Mouse (Mus musculus): ENCODE measurements at regions not wholly inside any gene's neighbourhood (a gene's known extent, or its start where the extent isn't known, plus 50 kb on each side); places are given as distances from the start of the nearest gene placed in this dataset.
"Not testable (repeated sequence)": the region's sequence is repeated elsewhere in the genome, so short reads cannot be mapped to it uniquely, and the experiment has no call there.

- DNase-seq (ENCODE audit: extremely low spot score, low spot score), result no peak
Measured at GRCm38 (mm10) chr2:51682177-51682576, 54.9 kb downstream of the Tas2r134 start.

- no peak for DNase-seq (ENCODE audit: extremely low spot score, low spot score)
Measured at GRCm38 (mm10) chr2:51682745-51683144, 55.4 kb downstream of the Tas2r134 start.

DNA sequence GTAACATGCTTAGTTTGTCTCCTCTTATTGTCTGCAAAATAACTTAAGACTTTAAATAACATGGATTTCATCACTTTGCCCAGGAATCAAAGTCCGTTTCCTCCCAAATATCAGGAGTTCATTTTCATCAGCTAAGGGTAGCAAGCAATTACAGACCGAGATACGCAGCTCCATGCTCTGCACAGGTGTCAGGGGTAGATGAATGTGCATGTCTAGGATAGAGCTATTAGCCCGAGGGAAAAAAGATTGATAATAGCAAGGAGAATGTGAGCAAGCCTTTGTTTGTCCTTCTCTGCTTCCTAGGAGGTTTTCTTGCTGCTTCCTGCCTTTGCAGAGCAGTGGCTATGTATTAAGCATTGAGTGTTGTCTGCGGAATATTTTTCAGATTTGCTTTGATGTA is 77.8 kb downstream of the Tas2r134 start:
- DNase-seq (ENCODE audit: extremely low spot score, low spot score), result no peak

DNA sequence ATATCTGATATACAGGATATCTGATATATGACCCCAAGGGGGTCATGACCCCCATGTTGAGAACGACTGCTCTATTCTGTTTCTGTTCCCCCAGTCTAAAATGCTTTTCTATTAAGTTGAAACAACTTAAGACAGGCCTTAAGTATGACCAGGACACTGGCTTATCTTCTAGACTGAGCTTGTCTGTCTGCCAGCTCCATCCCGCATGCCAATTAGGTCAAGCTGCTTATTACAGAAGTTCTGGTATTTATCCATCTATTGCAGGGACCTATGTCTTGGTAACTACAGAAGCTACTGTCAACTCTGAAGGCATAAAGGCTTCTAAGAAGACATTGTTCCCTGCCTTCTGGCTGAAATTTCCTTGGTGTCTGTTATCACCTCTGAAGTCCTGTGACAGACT is 81.4 kb downstream of the Tas2r134 start:
- DNase-seq (ENCODE audit: extremely low spot score, low spot score), result no peak

GRCm38 (mm10) chr2:51712611-51713010 is 85.3 kb downstream of the Tas2r134 start:
- DNase-seq (ENCODE audit: extremely low spot score, low spot score), result no peak

GRCm38 (mm10) chr2:51730805-51731204 is 103.5 kb downstream of the Tas2r134 start:
- no peak for DNase-seq (ENCODE audit: extremely low spot score, low spot score)

- DNase-seq (ENCODE audit: extremely low spot score, low spot score), result no peak
Measured at GRCm38 (mm10) chr2:51731703-51732102, 104.4 kb downstream of the Tas2r134 start.

DNA sequence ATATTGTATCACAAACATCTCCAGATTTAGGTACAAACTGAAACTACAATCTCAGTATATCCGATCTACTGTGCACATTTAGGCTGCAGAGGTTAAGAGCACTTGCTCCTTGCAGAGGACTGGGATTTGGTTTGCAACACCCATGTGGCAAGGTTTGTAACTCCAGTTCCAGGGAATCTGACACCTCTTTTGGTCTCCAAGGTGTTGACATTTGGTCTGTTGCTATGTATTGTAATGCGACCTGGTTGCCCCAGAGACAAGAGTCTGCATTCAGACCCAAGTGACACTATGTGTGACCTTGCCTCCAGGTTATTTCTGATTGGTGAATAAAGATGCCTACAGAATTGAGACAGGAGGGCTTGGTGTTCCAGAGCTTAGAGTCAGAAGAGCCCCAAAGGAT is 105.0 kb downstream of the Tas2r134 start:
- no peak for DNase-seq (ENCODE audit: extremely low spot score, low spot score)

- DNase-seq (ENCODE audit: extremely low spot score, low spot score), result no peak
Measured at GRCm38 (mm10) chr2:51733218-51733617, 105.9 kb downstream of the Tas2r134 start.

DNA sequence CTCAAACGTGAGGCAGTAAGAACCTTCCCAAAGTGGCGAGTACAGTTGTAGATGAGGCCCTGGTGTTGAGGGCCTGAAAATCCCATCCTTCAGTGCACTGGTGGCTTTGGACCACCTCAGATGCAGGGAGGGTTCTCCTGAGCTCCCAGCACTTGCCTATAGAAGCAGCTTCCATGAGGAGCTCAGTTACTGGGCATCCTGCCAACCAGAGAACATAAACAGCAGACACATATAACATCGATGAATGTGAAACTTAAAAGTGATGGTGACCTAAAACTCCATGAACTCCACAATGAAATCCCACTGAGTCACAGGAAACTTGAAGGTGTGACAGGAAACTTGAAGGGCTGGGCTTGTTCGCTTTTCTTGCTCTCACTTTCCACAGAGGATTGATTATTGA is 109.1 kb downstream of the Tas2r134 start:
- no peak for DNase-seq (ENCODE audit: extremely low spot score, low spot score)

DNA sequence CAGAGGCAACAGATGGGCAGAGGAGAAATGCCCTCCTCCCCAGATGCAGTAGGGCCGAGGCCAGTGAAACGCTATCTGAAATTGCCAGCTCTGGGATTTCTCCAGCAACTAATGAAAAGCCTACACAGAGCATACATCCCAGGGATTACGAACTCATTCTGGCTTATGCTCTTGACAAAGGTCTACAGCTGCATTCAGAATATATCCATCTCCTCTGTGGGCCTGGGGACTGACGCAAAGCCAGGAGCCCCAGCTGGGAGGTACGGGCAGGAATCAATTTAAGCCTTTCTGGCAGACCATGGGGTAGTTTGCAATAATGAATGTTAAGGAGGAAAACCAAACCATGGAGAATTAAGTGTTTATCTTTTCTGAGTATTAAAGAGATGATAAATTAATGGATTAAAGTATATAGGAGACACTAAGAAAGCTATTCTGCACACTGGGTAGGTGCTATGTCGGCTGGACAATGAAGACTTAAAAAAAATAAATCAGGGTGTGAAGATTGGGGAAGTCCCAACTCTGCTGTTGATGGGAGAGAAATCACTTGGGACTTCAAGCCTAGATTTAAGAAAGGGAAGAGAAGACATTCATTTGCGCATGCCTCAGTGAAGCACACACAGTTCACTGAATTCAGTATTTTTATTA is 120.5 kb downstream of the Tas2r134 start:
- no peak for DNase-seq (ENCODE audit: extremely low spot score, low spot score)

DNA sequence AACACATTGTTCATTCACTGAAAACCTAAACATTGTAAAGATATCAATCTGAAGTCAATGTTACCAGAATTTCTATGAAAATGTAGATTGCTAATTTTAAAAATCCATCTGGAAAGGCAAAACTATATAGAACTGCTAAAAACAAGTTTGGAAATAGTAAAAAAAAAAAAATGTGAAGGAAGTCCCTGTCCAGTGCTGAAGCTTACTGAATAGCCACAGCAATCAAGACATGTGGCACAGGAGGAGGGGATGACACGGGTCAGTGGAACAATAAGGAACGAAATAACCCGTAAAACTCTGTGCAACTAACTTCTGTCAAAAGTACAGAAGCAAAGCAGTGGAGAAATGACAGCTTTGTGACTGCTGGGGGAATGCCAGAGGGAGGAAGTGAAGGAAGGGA is 121.9 kb downstream of the Tas2r134 start:
- no peak for DNase-seq (ENCODE audit: extremely low spot score, low spot score)

DNA sequence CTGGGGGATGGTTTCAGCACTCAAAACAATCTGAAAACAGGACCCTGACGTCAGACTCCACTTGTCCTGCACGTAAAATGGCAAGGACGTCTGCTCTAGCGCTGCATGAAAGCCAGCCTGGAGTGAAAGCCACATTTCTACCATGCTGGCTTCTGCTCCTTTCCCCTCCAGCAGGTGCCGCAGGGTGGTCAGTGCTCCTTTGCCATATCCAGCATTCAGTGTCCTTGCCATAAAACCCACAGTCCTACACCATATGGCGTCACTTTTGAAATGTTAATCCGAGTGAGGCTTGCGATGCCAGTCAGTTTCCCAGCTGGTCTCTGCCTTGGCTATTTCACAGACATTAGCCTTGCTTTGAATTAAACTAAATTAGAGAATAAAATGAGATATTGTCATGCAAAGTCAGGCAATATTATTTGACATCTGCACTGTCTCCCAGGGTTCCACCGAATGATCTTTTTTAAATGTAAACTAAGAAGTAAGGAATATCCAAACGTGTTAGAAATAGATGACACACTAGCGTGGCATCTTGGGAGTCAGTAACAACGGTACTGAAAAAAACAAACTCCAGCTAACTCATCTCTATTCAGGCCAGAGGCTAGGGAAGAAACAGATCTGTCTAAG is 125.7 kb downstream of the Tas2r134 start:
- DNase-seq (ENCODE audit: extremely low spot score, low spot score), result no peak

DNA sequence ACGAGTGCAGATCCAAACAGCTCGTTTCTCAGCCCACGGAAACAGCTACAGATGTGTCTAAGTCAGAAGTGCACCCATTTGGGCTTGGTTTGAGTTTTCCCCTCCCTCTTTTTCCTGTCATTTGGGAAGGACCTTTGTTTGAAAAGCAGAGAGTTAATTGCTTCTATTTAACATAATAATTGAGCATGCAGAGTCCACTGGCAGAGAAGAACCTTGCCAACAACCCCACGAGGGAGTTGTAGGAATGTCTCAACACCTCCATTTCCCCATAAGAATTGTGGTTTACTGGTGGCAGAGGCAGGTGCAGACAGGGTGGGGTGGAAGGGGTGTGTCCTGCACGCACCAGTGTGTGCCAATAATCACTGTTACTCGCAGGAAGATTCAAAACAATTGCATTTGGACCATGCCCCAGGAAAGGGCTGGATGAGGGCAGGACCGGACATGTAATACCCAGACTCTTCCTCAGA is 126.3 kb downstream of the Tas2r134 start:
- DNase-seq (ENCODE audit: extremely low spot score, low spot score), result no peak

DNA sequence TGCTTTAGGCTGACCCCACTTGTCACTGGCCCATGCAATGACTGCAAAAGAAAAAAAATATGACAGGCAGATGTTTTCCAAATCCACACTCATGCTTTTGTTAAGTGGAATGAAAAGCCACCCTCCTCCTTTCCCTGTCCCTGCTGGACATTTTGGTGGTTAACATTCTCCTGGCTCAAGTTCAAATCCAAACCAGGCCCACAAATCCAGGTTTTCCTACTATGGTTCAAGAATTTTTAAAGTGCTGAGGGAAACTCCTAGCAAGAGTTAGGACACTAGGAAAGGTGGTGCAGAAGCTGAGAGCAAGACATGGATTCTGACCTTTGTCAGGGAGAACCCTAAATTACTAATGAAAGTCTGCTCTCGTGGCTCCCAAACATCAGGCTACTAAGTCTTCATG is 130.1 kb downstream of the Tas2r134 start:
- no peak for DNase-seq (ENCODE audit: extremely low spot score, low spot score)

DNA sequence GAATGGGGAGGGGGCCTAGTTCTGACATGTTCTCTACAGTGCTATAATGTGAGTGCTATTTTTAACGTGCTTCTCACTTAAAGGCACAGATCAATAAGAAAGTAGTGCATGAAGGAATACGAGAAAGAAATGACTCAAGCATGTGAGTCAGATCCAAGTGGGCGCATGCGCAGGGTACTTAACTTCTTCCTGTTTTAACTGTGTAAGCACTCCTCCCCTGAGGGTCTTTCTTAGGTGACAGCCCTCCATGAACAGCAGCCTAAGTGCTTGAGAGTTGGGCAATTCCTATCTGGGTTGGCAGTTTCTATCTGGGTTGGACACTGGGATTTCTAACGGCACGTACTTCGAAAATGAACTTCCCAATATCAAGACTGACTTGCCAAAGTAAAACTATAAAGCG is 130.8 kb downstream of the Tas2r134 start:
- DNase-seq (ENCODE audit: extremely low spot score, low spot score), result no peak

DNA sequence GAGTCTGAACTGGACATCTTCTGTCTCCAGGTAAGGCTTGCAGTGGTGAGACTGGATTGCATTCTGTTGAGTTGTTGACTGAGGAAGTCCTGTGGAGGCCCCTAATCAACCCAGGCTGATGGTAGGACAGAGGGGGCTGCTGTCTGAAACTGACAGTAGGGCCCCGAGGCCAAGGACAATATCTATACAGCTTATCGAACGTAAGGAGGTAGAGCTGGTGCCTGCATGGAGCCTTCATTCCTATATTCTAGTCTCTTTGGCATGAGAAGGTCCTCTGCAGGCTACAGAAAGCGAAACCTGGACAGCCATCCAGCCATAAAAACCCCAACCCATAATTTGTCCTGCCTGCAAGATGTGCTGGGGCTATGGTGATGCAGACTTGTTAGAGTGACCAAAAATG is 135.6 kb downstream of the Tas2r134 start:
- no peak for DNase-seq (ENCODE audit: extremely low spot score, low spot score)

DNA sequence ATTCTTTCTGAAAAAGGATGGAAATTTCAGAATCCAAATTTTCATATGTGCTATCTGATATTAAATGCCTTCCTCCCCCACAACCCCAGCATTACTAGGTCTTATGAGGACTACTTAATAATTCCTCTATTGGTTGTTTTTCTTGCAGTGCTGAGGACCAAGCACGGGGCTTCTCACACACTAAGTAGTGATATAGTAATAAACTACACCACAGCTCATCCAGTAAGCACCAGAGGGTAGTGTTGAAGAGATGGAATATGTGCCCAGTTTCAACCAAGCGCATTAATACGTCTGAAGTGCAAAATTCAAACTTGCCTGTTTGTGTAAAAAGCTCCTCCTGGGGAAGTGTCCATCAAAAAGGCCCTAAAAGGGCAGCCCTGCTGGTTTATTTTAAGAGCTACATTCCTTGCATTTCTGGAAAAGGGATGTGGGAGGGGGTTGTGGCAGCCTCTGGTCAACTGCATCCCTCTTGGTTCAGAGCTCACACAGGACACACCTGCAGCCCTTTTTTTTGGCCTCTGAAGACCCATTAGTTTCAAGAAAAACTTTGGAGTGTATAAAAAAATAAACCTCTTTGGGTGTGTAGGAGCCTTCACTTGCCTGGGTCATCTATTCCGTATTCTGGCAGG is 140.3 kb downstream of the Tas2r134 start:
- DNase-seq (ENCODE audit: extremely low spot score, low spot score), result peak; percentile 31

- DNase-seq (ENCODE audit: extremely low spot score, low spot score), result no peak
Measured at GRCm38 (mm10) chr2:51768298-51769271, 141.3 kb downstream of the Tas2r134 start.

- DNase-seq (ENCODE audit: extremely low spot score, low spot score), result no peak
Measured at GRCm38 (mm10) chr2:51785169-51785568, 149.8 kb downstream of the Rbm43 start.

DNA sequence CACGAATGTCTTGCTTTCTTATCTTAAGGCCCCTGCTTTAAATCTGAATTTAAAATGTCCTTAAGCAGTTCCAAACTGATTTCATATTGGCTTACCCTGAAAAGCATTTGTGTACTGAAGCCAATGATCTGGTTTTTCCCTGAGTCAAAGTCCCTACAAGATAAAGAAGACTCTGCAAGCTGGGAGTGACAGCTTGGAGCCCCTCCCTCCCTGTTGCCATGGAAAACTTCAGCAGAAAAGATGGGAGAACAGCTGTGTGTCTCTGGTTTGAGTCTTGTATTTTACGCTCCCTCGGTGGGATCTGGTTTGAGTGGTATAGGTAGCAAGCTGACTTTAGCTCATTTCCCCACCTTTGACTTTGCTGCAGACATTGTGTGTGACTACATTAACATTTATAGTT is 146.1 kb downstream of the Rbm43 start:
- DNase-seq (ENCODE audit: extremely low spot score, low spot score), result no peak

GRCm38 (mm10) chr2:51793291-51793690 is 141.7 kb downstream of the Rbm43 start:
- not testable (repeated sequence) for DNase-seq (ENCODE audit: extremely low spot score, low spot score)
